Mouse (Mus musculus) 3134 (cell line): ENCODE measurements around the gene Rras.
"Not testable (repeated sequence)": the region's sequence is repeated elsewhere in the genome, so short reads cannot be mapped to it uniquely, and the experiment has no call there.

Experiments used
- DNase-seq: peaks from one replicate; pipeline ENCODE4 v3.0.0-alpha.2; 2011; ENCODE audit warnings: low spot score; ENCODE audit not compliant: insufficient read length; ENCODE audit errors: extremely low read depth

The Rras gene

GRCm38 (mm10) chr7:44999753-45000152 is 18.0 kb upstream of the Rras start:
- DNase-seq, result no peak

GRCm38 (mm10) chr7:45000539-45001114 is 17.1 kb upstream of the Rras start:
- no peak for DNase-seq

GRCm38 (mm10) chr7:45002440-45002839 is 15.3 kb upstream of the Rras start:
- DNase-seq, result peak; percentile 56

- DNase-seq, result no peak
These were observed 13.2 kb upstream of the Rras start for GRCm38 (mm10) chr7:45004546-45004945.

- DNase-seq, result no peak
These were observed 12.3 kb upstream of the Rras start for GRCm38 (mm10) chr7:45005321-45005992.

- DNase-seq, result no peak
These were observed 11.3 kb upstream of the Rras start for GRCm38 (mm10) chr7:45006503-45006902.

- no peak for DNase-seq
These were observed 10.6 kb upstream of the Rras start for GRCm38 (mm10) chr7:45007141-45007540.

GRCm38 (mm10) chr7:45007846-45008245 is 9.9 kb upstream of the Rras start:
- no peak for DNase-seq

- DNase-seq, result no peak
These were observed 9.3 kb upstream of the Rras start for GRCm38 (mm10) chr7:45008411-45008810.

- DNase-seq, result no peak
These were observed 5.8 kb upstream of the Rras start for GRCm38 (mm10) chr7:45012011-45012410.

GRCm38 (mm10) chr7:45012824-45013223 is 4.9 kb upstream of the Rras start:
- no peak for DNase-seq

- no peak for DNase-seq
These were observed 4.2 kb upstream of the Rras start for GRCm38 (mm10) chr7:45013366-45014095.

- DNase-seq, result no peak
These were observed 3.7 kb upstream of the Rras start for GRCm38 (mm10) chr7:45014096-45014451.

GRCm38 (mm10) chr7:45015344-45015956 is 2.3 kb upstream of the Rras start:
- no peak for DNase-seq

- DNase-seq, result peak; percentile 99
These were observed 1.7 kb upstream of the Rras start, which contains the start of gene Scaf1 for GRCm38 (mm10) chr7:45015957-45016612. Scaf1 (minus strand) TSS chr7:45016363.

- DNase-seq, result no peak
These were observed 1.0 kb upstream of the Rras start for GRCm38 (mm10) chr7:45016761-45017160.

GRCm38 (mm10) chr7:45019031-45019571 is 1.3 kb downstream of the Rras start:
- peak; percentile 84 for DNase-seq

GRCm38 (mm10) chr7:45020225-45020624 is 2.5 kb downstream of the Rras start:
- DNase-seq, result no peak

GRCm38 (mm10) chr7:45023711-45024110 is 6.0 kb downstream of the Rras start:
- DNase-seq, result not testable (repeated sequence)
